Mouse (Mus musculus): Measurements from ENCODE around the gene Ercc6l2. TPM values are rescaled to one million over a fixed set of nuclear protein-coding genes. Genes with fewer than 3 reads are reported as not detected.
A peak's percentile ranks its signal among the peaks of the same experiment; 100 is the strongest.

Gene Ercc6l2
- polyA plus RNA-seq, 1 experiment from 2014 or later, result 15.7 TPM

DNA sequence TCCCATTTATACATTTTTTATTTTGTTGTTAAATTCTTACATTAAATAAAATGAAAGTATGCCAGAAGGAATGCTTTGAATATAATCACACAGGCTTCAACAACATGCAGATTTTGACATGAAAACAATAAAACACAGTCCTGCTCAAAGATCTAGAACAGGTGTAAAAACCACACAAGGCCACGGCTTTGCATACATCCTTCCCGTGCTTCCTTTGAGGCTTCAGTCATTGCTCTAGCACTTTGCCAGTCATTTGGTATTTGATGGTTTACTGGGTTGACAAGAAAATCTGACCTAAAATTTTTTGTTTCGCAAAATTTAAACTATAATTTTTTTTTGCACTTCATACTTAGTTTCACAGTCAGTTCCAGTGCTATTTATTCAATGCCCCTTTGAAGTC lies 7.1 kb upstream of the Ercc6l2 start:
- no peaks in the 10 kb centered on the region for H3K27me3 ChIP-seq (ENCODE audit: insufficient read depth, poor library complexity, severe bottlenecking)
- H3K4me1 ChIP-seq, result no peaks in the 10 kb centered on the region
- H3K9me3 ChIP-seq, result no peaks in the 10 kb centered on the region
- WGBS, result 88% methylated on average over 3 of the region's 3 CpGs
- H3K27ac ChIP-seq, result no peak overlapping the region
- H3K4me3 ChIP-seq, result no peak overlapping the region
- H3K36me3 ChIP-seq, result no peaks in the 10 kb centered on the region
- DNase-seq (ENCODE audit: low spot score), result no peak

DNA sequence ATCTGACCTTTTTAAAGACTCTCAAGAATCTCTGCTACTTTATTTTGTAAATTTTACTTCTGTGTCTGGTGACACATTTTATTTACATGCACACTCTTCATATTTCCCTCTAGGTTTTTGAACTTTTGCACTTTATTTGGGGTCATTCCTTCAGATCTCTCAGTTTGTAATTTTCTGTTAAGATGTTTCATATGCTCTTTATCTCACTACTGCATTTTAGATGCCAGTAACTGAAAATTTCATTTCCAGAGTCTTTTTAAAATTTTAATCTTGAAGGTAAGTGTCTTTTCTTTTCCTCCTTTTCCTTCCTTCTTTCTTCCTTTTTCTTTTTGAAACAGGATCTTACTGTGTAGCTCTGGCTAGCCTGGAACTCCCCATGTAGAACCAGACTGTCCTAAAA lies 3.6 kb upstream of the Ercc6l2 start:
- H3K9me3 ChIP-seq, result no peaks in the 10 kb centered on the region
- DNase-seq (ENCODE audit: low spot score), result no peak
- H3K4me3 ChIP-seq, result no peak overlapping the region
- 0 out of 2 replicates have a peak, but pooled peaks cover 7% of the 10 kb centered on the region for H3K4me1 ChIP-seq
- no peak overlapping the region for H3K27ac ChIP-seq
- H3K27me3 ChIP-seq (ENCODE audit: insufficient read depth, poor library complexity, severe bottlenecking), result no peaks in the 10 kb centered on the region
- no peaks in the 10 kb centered on the region for H3K36me3 ChIP-seq

DNA sequence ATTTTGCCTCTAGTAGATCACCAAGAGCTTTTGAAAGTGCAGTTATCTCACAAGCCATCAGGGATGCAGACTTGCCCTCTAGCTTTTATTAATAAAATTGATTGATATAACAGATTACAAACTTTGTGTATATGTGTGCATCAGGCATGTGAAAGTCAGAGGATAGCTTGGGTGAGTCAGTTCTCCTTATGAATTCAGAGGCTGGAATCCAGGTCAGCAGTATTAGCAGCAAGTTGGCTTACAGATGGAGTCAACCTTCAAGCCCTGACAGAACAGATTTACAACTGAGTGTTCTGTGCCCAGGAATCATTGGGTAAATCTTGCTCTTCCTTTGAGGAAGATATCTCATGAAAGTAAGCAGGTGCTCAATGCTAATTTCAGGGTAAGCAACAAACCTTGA lies 891 bp downstream of the Ercc6l2 start:
- Histone ChIP-seq H3K4me1 (0 out of 2 replicates have a peak, but pooled peaks cover 7% of the 10 kb centered on the region), H3K9me3 (no peaks in the 10 kb centered on the region), H3K27me3 (ENCODE audit: insufficient read depth, poor library complexity, severe bottlenecking) (no peaks in the 10 kb centered on the region), H3K27ac (no peak overlapping the region), H3K4me3 (peak overlapping the region; percentile 69), H3K36me3 (no peaks in the 10 kb centered on the region)
- DNase-seq (ENCODE audit: low spot score), result no peak

DNA sequence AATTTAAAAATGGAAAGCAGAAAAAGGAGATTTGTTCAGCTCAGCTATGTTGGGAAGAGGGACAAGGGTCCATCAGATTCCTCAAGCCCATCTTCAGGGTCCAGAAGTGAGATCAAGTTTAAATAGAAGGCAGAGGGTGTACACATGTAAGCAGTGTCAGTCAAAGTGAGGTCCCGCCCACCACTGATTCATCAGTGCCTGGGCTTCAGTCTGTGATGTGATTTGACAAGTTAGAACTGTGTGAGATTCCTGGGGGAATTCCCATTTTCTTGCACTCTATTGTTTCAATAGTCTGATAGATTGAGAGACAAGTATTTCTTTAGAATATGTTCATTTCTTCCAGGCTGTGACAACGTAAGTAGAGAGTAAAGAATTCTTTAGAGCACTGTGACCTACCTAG lies 30.7 kb downstream of the Ercc6l2 start:
- no peak for DNase-seq (ENCODE audit: low spot score)
- WGBS, result 96% methylated on average over 2 of the region's 2 CpGs
- Histone ChIP-seq H3K27me3 (ENCODE audit: insufficient read depth, poor library complexity, severe bottlenecking) (no peaks in the 10 kb centered on the region), H3K4me3 (no peak overlapping the region), H3K27ac (no peak overlapping the region), H3K9me3 (no peaks in the 10 kb centered on the region), H3K36me3 (peaks cover 21% of the 10 kb centered on the region), H3K4me1 (no peaks in the 10 kb centered on the region)

DNA sequence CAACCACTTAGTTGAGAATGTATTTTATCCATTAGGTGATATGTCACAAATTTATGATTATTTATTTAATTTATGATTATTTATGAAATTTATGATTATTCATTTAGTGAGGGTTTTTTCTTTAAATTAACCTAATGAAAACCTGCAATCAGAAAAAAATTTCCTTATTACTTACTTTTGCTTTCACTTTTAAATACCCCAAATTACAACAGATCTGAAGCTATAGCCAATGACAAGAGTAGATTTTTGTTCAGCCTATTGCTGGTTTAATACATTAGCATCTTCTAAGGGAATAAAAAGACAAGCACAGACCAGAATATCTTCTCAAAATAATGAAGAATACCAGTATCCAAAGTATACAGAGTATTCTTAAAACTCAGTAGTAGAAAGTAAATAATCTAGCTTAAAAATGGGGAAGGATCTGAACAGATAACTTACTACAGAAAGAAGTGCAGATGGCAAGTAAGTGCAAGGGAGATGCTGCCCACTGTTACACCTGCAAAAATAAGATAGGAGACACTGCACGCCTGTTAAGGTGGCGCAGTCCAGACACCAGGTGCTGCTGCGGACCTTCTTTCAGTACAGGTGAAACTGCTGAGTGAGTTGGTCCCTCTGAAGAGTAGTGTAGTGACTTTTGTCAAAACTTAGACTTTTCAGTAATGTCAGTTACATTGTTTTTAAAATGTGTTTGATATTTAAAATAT lies 35.4 kb downstream of the Ercc6l2 start:
- H3K4me1 ChIP-seq, result no peaks in the 10 kb centered on the region
- H3K9me3 ChIP-seq, result no peaks in the 10 kb centered on the region
- no peak overlapping the region for H3K4me3 ChIP-seq
- H3K27me3 ChIP-seq (ENCODE audit: insufficient read depth, poor library complexity, severe bottlenecking), result no peaks in the 10 kb centered on the region
- no peak for DNase-seq (ENCODE audit: low spot score)
- no peak overlapping the region for H3K27ac ChIP-seq
- 92% methylated on average over 3 of the region's 3 CpGs for WGBS
- H3K36me3 ChIP-seq, result 0 out of 2 replicates have a peak, but pooled peaks cover 8% of the 10 kb centered on the region

DNA sequence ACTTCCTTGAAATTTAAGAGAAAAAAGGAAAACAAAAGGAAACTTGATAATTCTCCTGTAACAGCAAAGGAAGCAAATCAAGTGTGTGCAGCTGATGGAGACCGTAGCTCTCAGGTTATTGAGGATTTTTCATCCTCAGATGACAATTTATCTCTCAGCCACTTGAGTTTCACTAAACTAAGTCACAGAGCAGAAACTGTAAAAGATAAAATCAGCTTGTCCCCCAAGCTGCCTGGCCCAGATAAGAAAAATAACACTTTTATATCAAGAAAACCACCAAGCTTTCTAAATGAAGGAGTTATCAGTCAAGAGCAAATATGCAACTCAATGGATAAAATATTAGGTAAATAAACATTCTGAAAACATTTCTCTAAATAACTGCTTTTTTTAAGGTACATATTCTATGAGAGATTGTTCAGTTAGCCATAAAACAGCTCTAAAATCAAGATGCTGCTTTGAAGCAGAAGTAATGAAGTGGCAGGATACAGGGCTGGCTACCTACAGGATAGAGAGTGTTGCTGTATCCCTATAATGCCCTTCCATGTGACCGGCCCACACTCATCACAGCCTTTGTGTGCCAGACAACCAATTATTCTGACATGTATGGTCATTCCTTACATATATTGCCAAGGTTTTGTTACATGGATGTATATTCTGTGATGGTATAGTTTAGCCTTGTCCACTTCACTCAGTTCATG lies 57.7 kb downstream of the Ercc6l2 start:
- Histone ChIP-seq H3K27ac (no peak overlapping the region), H3K36me3 (peaks cover 16% of the 10 kb centered on the region), H3K4me1 (no peaks in the 10 kb centered on the region), H3K9me3 (no peaks in the 10 kb centered on the region), H3K27me3 (ENCODE audit: insufficient read depth, poor library complexity, severe bottlenecking) (no peaks in the 10 kb centered on the region), H3K4me3 (no peak overlapping the region)
- DNase-seq (ENCODE audit: low spot score), result no peak
- 83% methylated on average over 2 of the region's 2 CpGs for WGBS

DNA sequence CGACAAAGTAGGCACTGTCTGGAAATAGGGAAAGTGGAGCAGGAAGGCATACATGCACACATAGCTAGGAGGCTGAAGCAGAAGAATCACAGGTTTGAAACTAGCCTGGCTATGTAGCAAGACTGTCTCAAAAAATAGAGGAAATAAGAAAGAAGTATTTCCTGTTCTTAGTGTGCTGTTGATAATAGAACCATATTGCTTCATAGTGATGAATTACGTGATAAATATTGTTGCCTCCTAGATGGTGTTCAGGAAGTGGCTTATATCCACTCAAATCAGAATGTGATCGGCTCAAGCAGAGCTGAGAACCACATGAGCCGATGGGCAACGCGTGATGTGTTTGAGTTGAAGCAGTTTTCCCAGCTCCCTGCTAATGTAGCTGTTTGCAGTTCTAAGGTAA lies 62.1 kb downstream of the Ercc6l2 start:
- no peak overlapping the region for H3K27ac ChIP-seq
- no peak for DNase-seq (ENCODE audit: low spot score)
- no peaks in the 10 kb centered on the region for H3K27me3 ChIP-seq (ENCODE audit: insufficient read depth, poor library complexity, severe bottlenecking)
- no peaks in the 10 kb centered on the region for H3K9me3 ChIP-seq
- WGBS, result 88% methylated on average over 6 of the region's 6 CpGs
- 0 out of 2 replicates have a peak, but pooled peaks cover 4% of the 10 kb centered on the region for H3K4me1 ChIP-seq
- no peak overlapping the region for H3K4me3 ChIP-seq
- H3K36me3 ChIP-seq, result peaks cover 2% of the 10 kb centered on the region

DNA sequence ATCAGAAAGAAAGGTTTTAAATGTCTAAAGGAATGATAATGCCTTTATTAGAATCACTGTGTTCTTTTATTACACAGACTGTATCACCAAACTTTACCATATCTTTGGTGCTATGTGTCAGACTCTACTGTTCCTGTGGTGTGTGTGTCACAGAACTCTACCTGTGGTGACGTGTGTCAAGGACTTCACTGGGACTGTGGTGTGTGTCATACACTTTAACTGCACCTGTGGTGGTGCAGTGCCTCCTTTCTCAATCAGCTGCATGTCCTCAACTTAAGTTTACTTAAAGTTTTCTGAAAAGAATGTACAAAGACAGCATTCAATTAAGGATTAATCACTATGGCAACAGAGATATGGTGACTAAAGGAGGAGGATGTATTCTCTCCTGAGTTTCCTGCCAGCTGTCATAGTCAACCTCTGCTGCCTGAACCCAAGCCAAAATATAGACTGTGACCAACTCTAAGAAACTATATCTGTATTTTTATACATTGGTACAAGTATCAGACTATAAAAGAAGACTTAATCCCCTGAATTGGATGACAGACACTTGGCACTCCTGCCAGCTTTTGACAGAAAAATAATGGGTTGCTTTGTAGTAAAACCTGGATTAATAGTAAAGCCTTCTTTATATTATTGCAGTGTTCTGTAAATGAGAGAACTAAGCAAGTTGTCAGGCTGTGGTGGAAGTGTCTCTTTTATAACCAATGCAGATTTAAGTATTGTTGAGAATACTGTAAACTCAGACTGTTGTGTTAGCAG lies 64.2 kb downstream of the Ercc6l2 start:
- DNase-seq (ENCODE audit: low spot score), result no peak
- Histone ChIP-seq H3K4me3 (no peak overlapping the region), H3K27ac (no peak overlapping the region), H3K36me3 (no peaks in the 10 kb centered on the region), H3K4me1 (0 out of 2 replicates have a peak, but pooled peaks cover 4% of the 10 kb centered on the region), H3K27me3 (ENCODE audit: insufficient read depth, poor library complexity, severe bottlenecking) (no peaks in the 10 kb centered on the region), H3K9me3 (no peaks in the 10 kb centered on the region)
- 63% methylated on average over 1 of the region's 1 CpGs for WGBS

DNA sequence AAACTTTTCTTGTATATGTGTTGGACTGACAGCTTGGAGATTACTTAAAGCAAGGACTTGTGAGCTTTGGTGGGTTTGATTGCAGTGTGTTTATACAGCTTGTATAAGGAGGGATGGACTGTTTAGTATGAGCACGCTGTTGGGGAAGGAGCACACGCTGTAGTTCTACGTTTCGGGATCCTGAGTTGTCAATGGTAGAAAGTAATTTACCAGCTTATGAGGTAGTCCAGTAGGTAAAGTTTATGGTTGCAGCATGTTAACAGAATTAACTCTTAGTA lies 64.8 kb downstream of the Ercc6l2 start:
- no peak for DNase-seq (ENCODE audit: low spot score)
- no peaks in the 10 kb centered on the region for H3K36me3 ChIP-seq
- 0 out of 2 replicates have a peak, but pooled peaks cover 4% of the 10 kb centered on the region for H3K4me1 ChIP-seq
- H3K4me3 ChIP-seq, result no peak overlapping the region
- no peaks in the 10 kb centered on the region for H3K27me3 ChIP-seq (ENCODE audit: insufficient read depth, poor library complexity, severe bottlenecking)
- WGBS, result 90% methylated on average over 4 of the region's 4 CpGs
- no peak overlapping the region for H3K27ac ChIP-seq
- H3K9me3 ChIP-seq, result no peaks in the 10 kb centered on the region

DNA sequence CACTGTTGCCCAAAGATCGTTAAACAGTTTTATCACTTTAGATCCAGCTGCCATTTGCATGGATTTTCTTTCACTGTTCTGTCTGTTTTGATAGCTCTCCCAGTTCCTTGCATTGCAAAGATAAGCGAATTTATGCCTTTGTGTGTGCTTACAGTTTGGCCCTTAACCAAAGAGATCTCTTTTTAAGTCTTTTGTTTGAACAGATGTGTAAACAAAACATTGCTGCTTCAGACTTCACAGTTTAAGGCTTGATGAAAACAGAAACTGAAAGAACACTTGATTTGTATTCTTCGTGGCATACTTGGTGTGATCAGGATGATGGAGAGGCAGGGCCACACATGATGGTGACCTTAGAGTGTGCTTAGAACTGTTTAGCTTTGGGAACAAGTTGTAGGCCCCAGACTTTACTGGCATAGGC lies 70.5 kb downstream of the Ercc6l2 start:
- Histone ChIP-seq H3K4me3 (no peak overlapping the region), H3K9me3 (no peaks in the 10 kb centered on the region), H3K4me1 (no peaks in the 10 kb centered on the region), H3K27me3 (ENCODE audit: insufficient read depth, poor library complexity, severe bottlenecking) (no peaks in the 10 kb centered on the region), H3K36me3 (peaks cover 7% of the 10 kb centered on the region), H3K27ac (no peak overlapping the region)
- DNase-seq (ENCODE audit: low spot score), result no peak
- 63% methylated on average over 3 of the region's 3 CpGs for WGBS

DNA sequence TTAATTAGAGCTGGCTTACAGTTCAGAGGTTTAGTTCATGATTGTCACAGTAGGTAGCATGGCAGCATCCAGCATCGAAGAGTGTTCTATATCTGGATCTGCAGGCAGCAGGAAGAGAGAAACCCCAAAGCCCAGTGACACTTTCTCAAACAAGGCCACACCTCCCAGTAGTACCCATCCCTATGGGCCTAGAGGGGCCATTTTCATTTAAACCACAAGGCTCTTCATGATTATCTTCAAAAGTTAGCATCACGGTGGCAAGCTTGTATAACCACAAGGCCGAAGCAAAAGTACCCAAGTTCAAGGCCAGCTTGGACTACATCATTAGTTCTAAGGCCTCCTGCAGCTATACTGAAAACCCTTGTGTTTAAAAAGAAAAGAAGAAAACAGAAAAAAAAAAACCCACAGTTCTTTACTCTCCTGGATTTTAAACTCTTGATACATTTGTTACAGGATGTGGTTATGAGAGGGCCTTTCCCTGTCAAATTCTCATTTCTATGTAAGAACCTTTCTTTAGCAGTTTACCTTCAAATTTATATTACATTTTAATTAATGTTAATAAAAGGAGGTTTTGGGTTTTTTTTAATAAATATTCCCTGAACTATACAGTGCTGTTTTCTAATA lies 71.5 kb downstream of the Ercc6l2 start:
- Histone ChIP-seq H3K4me1 (no peaks in the 10 kb centered on the region), H3K4me3 (no peak overlapping the region), H3K27ac (no peak overlapping the region), H3K27me3 (ENCODE audit: insufficient read depth, poor library complexity, severe bottlenecking) (no peaks in the 10 kb centered on the region), H3K9me3 (no peaks in the 10 kb centered on the region), H3K36me3 (peaks cover 7% of the 10 kb centered on the region)
- 92% methylated on average over 3 of the region's 3 CpGs for WGBS
- no peak for DNase-seq (ENCODE audit: low spot score)

DNA sequence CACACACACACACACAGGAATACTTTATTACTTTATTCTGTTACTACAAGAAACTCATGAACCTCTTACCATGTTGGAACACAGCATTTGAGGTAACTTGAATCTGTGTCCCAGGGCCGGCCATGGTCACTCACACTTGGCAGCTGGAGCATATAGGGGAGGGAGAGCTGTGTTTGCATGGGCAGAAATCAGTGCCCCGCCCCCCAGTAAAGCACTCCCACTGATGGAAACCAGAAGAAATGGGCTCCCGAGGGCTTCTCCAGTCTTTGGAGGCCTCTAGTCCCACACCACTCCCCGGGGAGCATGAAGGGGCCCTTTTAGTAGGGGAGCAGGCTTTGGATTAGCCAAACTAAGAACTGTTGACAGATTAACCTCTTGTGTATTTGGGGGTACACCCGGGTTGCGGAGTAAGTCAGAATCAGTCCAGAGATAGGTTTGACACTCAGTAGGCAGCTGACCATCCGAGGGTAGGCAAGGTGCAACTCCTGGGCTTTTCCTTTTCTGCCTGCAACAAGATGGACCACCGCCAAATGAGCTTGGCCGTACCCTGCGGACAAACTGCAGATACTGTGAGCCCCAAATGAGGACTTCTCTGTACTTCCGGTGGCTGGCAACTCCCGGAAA lies 85.8 kb downstream of the Ercc6l2 start:
- H3K27ac ChIP-seq, result peak overlapping the region; percentile 72
- H3K9me3 ChIP-seq, result no peaks in the 10 kb centered on the region
- peaks cover 10% of the 10 kb centered on the region for H3K27me3 ChIP-seq (ENCODE audit: insufficient read depth, poor library complexity, severe bottlenecking)
- no peaks in the 10 kb centered on the region for H3K36me3 ChIP-seq
- peak overlapping the region; percentile 56 for H3K4me3 ChIP-seq
- 10% methylated on average over 12 of the region's 12 CpGs for WGBS
- DNase-seq (ENCODE audit: low spot score), result peak; percentile 70
- peaks cover 20% of the 10 kb centered on the region for H3K4me1 ChIP-seq

All from heart, embryonic 10.5 days (tissue).